Mouse (Mus musculus) left cerebral cortex, adult 2 months (tissue): ENCODE results near the gene Parp6. TPM values are rescaled to one million over a fixed set of nuclear protein-coding genes. Genes with fewer than 3 reads are reported as not detected.
A peak's percentile ranks its signal among the peaks of the same experiment; 100 is the strongest.

Experiments
- DNase-seq, 2 experiments: peaks; one replicate each; pipeline ENCODE4 v3.0.0; 2021 to 2022; ENCODE audit warnings: low spot score in 2 of 2, mixed read lengths in 1 of 2; ENCODE audit errors: extremely low spot score in 1 of 2
- H3K27ac ChIP-seq: fragments of 200-600 bp; 2 replicates; pipeline ENCODE4 v1.8.1; 2022
- H3K4me3 ChIP-seq: fragments of 200-600 bp; 2 replicates; pipeline ENCODE4 v1.8.1; 2022
- CTCF ChIP-seq: fragments of 200-600 bp; IDR thresholded peaks from 2 replicates; pipeline ENCODE4 v1.8.1; 2022; ENCODE audit warnings: antibody characterized with exemption, mild to moderate bottlenecking, moderate library complexity
- intact Hi-C: fragments of 180-260 bp; cut with DNase I; formaldehyde crosslinking; loops from one replicate; pipeline ENCODE4 v1.15.1; 2025
- total RNA-seq, 2 experiments: library from RNA; stranded (reverse); gene quantifications; 2 replicates each; pipeline ENCODE4 v1.2.3; 2021

Parp6 gene
- total RNA-seq, 2 experiments from 2014 or later, result 144 to 156 TPM

GRCm38 (mm10) chr9:59605967-59606366, 11.1 kb upstream of the Parp6 start:
- TF ChIP-seq CTCF, result peak; percentile 8
- Histone ChIP-seq H3K4me3 (no peak overlapping the region), H3K27ac (no peak overlapping the region)
- no peak for DNase-seq
- intact Hi-C loops, result no loop called here

GRCm38 (mm10) chr9:59610950-59611349, 6.1 kb upstream of the Parp6 start:
- Histone ChIP-seq H3K4me3 (no peak overlapping the region), H3K27ac (no peak overlapping the region)
- no peak for TF ChIP-seq CTCF
- DNase-seq, result no peak
- intact Hi-C loops, result no loop called here

GRCm38 (mm10) chr9:59615797-59616196, 1.3 kb upstream of the Parp6 start:
- intact Hi-C loops, result loop anchor here (2.0 kb wide), 1 partner anchor 41 kb away; the partner anchor contains the start of gene Pkm
- Histone ChIP-seq H3K27ac (no peak overlapping the region), H3K4me3 (no peak overlapping the region)
- no peak for DNase-seq
- no peak for TF ChIP-seq CTCF

- no peak for TF ChIP-seq CTCF
- peak in 1 of 2 experiments; percentile 25 for DNase-seq
- intact Hi-C loops, result loop anchor here (2.0 kb wide), 1 partner anchor 39 kb away; the partner anchor contains the start of gene Pkm
- H3K4me3 ChIP-seq, result peak overlapping the region; percentile 84
- peak overlapping the region; percentile 86 for H3K27ac ChIP-seq
These were observed 356 bp downstream of the Parp6 start for GRCm38 (mm10) chr9:59617307-59617973.

GRCm38 (mm10) chr9:59638372-59638771, 21.3 kb downstream of the Parp6 start:
- TF ChIP-seq CTCF, result no peak
- H3K27ac ChIP-seq, result no peak overlapping the region
- DNase-seq, result no peak
- intact Hi-C loops, result loop anchor here (10.0 kb wide), 1 partner anchor 226 kb away; no protein-coding TSS in a partner anchor
- no peak overlapping the region for H3K4me3 ChIP-seq

- DNase-seq, result no peak
- intact Hi-C loops, result loop anchor here (10.0 kb wide), 1 partner anchor 225 kb away; no protein-coding TSS in a partner anchor
- H3K4me3 ChIP-seq, result no peak overlapping the region
- H3K27ac ChIP-seq, result no peak overlapping the region
- TF ChIP-seq CTCF, result no peak
These were observed 22.9 kb downstream of the Parp6 start for GRCm38 (mm10) chr9:59639936-59640335.

- TF ChIP-seq CTCF, result no peak
- H3K4me3 ChIP-seq, result no peak overlapping the region
- DNase-seq, result no peak
- H3K27ac ChIP-seq, result no peak overlapping the region
- intact Hi-C loops, result no loop called here
These were observed 24.2 kb downstream of the Parp6 start for GRCm38 (mm10) chr9:59641320-59641719.

- intact Hi-C loops, result no loop called here
- DNase-seq, result no peak
- no peak for TF ChIP-seq CTCF
- no peak overlapping the region for H3K4me3 ChIP-seq
- no peak overlapping the region for H3K27ac ChIP-seq
These were observed 32.8 kb downstream of the Parp6 start for GRCm38 (mm10) chr9:59649911-59650310.

- peak in 1 of 2 experiments; percentile 38 for DNase-seq
- intact Hi-C loops, result no loop called here
- Histone ChIP-seq H3K4me3 (no peak overlapping the region), H3K27ac (peak overlapping the region; percentile 70)
- TF ChIP-seq CTCF, result no peak
These were observed 36.3 kb downstream of the Parp6 start for GRCm38 (mm10) chr9:59653371-59653770.

GRCm38 (mm10) chr9:59654450-59654983, 37.4 kb downstream of the Parp6 start:
- Histone ChIP-seq H3K27ac (no peak overlapping the region), H3K4me3 (no peak overlapping the region)
- DNase-seq, result no peak
- intact Hi-C loops, result loop anchor here (2.0 kb wide), 1 partner anchor 68 kb away; no protein-coding TSS in a partner anchor
- no peak for TF ChIP-seq CTCF

GRCm38 (mm10) chr9:59655958-59656634, 39.0 kb downstream of the Parp6 start, which contains the start of gene Pkm:
Pkm (plus strand) TSS chr9:59656368.
- peak; percentile 95 to 96 for DNase-seq
- Histone ChIP-seq H3K27ac (peak within 1 kb of the TSS; percentile 98), H3K4me3 (peak within 1 kb of the TSS; percentile 89)
- TF ChIP-seq CTCF, result peak; percentile 10; the same call in 1 of the 2 replicates
- intact Hi-C loops, result loop anchor here (1.0 to 5.0 kb wide), 5 partner anchors 24 to 169 kb away; partner anchors contain the start of genes Arih1, Gramd2, Myo9a and Parp6
